Mouse (Mus musculus): ENCODE data around the gene Zfp839. TPM values are rescaled to one million over a fixed set of nuclear protein-coding genes. Genes with fewer than 3 reads are reported as not detected.
"Not testable (repeated sequence)": the region's sequence is repeated elsewhere in the genome, so short reads cannot be mapped to it uniquely, and the experiment has no call there.

Gene Zfp839
- polyA plus RNA-seq, 1 experiment from 2014 or later = 3.7 TPM

DNA sequence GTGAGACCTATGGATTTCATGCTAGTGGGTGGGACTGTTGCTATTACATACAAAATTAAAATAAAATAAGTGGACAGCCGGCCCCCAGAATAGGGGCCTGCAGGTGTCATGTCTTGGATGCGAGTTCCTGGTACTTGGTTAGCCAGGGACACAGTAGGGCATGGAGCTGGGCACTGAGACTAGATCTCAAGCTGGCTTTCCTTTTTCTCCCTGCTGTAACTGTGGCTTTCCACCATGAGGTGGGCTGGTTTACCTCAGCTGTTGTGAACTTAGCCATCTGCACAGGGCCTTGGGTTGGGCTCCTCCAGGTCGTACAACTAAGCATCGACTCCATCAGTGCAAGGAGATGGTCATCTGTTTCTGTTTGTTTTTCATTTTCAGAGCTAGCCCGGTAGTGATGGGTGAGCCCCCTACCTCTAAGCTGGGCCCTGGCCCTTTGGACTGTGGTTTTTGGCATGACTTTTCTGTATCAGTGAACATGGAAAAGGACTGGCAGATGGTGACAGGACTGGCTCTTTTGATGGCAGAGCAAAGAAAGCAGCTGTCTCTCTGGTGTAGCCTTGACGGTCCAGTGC lies 3.8 kb upstream of the Zfp839 start:
- H3K4me2 ChIP-seq (ENCODE audit: low read depth, low read length) = peak overlapping the region; percentile 71
- WGBS = 61% methylated on average over 6 of the region's 6 CpGs
- peaks cover 14% of the 10 kb centered on the region for H3K4me1 ChIP-seq (ENCODE audit: control insufficient read depth, insufficient read depth, low read length)
- H3K27ac ChIP-seq (ENCODE audit: low read length) = peak overlapping the region; percentile 75; the same call in 1 of the 2 replicates
- H3K4me3 ChIP-seq (ENCODE audit: low read length) = peak overlapping the region; percentile 55
- H3K27me3 ChIP-seq (replicated peaks; ENCODE audit: control insufficient read depth, insufficient read depth, low read length) = no peaks in the 10 kb centered on the region
- H3K9me3 ChIP-seq (ENCODE audit: control insufficient read depth, low read length) = no peaks in the 10 kb centered on the region
- H3K9ac ChIP-seq (ENCODE audit: low read depth, low read length) = peak overlapping the region; percentile 66; the same call in 1 of the 2 replicates
- no peaks in the 10 kb centered on the region for H3K36me3 ChIP-seq (ENCODE audit: control insufficient read depth, insufficient read depth, low read length)
- no peak for ATAC-seq

DNA sequence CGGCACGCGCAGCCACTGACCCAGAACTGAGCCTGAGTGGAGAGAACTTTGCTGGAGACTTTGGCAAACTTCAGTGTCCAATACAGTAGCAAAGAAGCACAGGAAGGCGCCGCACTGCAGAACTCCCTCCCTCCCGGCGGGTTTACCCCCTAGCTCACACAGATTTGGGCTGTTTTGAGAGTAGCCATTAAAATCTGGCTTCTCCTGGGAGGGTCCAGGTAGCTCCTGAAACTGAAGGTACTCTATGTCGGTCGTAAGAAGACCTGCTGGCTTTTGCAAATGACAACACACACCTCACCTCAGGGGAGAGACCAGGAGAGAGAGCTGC lies 840 bp downstream of the Zfp839 start:
- peak; percentile 29 for ATAC-seq
- H3K4me1 ChIP-seq (ENCODE audit: control insufficient read depth, insufficient read depth, low read length) = peaks cover 21% of the 10 kb centered on the region
- H3K4me2 ChIP-seq (ENCODE audit: low read depth, low read length) = peak overlapping the region; percentile 67
- H3K9me3 ChIP-seq (ENCODE audit: control insufficient read depth, low read length) = no peaks in the 10 kb centered on the region
- WGBS = 12% methylated on average over 9 of the region's 9 CpGs
- peak overlapping the region; percentile 76 for H3K4me3 ChIP-seq (ENCODE audit: low read length)
- H3K9ac ChIP-seq (ENCODE audit: low read depth, low read length) = peak overlapping the region; percentile 89
- peak overlapping the region; percentile 58 for H3K27ac ChIP-seq (ENCODE audit: low read length)
- H3K27me3 ChIP-seq (replicated peaks; ENCODE audit: control insufficient read depth, insufficient read depth, low read length) = no peaks in the 10 kb centered on the region
- no peaks in the 10 kb centered on the region for H3K36me3 ChIP-seq (ENCODE audit: control insufficient read depth, insufficient read depth, low read length)

DNA sequence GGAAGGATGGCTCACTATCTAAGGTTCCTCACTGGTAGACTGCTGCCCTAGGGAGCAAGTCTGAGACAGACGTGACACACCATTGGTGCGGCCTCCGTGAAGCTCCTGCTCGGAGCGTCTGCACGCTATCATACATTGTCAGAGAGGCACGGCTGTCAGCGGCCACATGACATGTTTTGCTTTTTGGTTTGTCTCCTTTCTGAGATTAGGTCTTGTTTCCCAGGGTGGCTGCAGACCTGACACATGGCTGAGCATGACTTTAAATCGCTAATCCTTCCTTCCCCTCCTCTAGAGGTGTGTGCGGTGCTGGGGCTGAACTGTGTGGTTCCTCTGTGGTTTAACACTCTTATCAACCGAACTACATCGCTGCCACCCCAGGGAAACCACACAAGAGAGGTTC lies 1.4 kb downstream of the Zfp839 start:
- H3K27ac ChIP-seq (ENCODE audit: low read length) = no peak overlapping the region
- peak overlapping the region; percentile 67 for H3K4me2 ChIP-seq (ENCODE audit: low read depth, low read length)
- ATAC-seq = no peak
- H3K9me3 ChIP-seq (ENCODE audit: control insufficient read depth, low read length) = no peaks in the 10 kb centered on the region
- H3K36me3 ChIP-seq (ENCODE audit: control insufficient read depth, insufficient read depth, low read length) = no peaks in the 10 kb centered on the region; the same call in 1 of the 2 replicates
- peak overlapping the region; percentile 89 for H3K9ac ChIP-seq (ENCODE audit: low read depth, low read length)
- WGBS = 59% methylated on average over 12 of the region's 12 CpGs
- peaks cover 16% of the 10 kb centered on the region for H3K4me1 ChIP-seq (ENCODE audit: control insufficient read depth, insufficient read depth, low read length)
- no peaks in the 10 kb centered on the region for H3K27me3 ChIP-seq (replicated peaks; ENCODE audit: control insufficient read depth, insufficient read depth, low read length)
- peak overlapping the region; percentile 76 for H3K4me3 ChIP-seq (ENCODE audit: low read length)

DNA sequence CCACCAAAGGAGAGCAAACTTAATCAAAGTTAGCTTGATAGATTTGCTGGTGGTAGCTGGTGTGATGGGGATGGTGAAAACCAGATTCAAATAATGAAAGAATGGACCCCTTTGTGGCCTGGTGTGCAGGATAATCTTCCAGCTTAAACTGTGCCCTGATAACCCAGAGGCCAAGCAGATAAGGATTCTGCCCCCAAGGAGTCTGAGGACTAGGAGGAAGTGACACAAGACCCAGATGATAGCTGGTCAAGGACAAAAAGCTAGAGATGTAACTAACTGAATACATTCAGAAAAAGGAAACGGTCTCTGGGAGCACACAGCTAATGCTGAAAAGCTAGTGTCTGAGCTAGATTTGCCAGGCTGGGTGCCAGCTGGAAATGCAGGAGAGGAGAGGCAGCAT lies 1.9 kb downstream of the Zfp839 start:
- Histone ChIP-seq H3K27ac (ENCODE audit: low read length) (no peak overlapping the region), H3K36me3 (ENCODE audit: control insufficient read depth, insufficient read depth, low read length) (no peaks in the 10 kb centered on the region; the same call in 1 of the 2 replicates), H3K27me3 (replicated peaks; ENCODE audit: control insufficient read depth, insufficient read depth, low read length) (no peaks in the 10 kb centered on the region), H3K9ac (ENCODE audit: low read depth, low read length) (no peak overlapping the region; the same call in 1 of the 2 replicates), H3K4me3 (ENCODE audit: low read length) (no peak overlapping the region), H3K4me1 (ENCODE audit: control insufficient read depth, insufficient read depth, low read length) (peaks cover 16% of the 10 kb centered on the region), H3K9me3 (ENCODE audit: control insufficient read depth, low read length) (no peaks in the 10 kb centered on the region), H3K4me2 (ENCODE audit: low read depth, low read length) (no peak overlapping the region)
- ATAC-seq = no peak
- 76% methylated on average over 1 of the region's 1 CpGs for WGBS

GRCm38 (mm10) chr12:110854786-110855737 lies 5.0 kb downstream of the Zfp839 start:
- 88% methylated on average over 32 of the region's 32 CpGs for WGBS
- Histone ChIP-seq H3K27me3 (replicated peaks; ENCODE audit: control insufficient read depth, insufficient read depth, low read length) (no peaks in the 10 kb centered on the region), H3K9me3 (ENCODE audit: control insufficient read depth, low read length) (no peaks in the 10 kb centered on the region), H3K4me3 (ENCODE audit: low read length) (no peak overlapping the region), H3K36me3 (ENCODE audit: control insufficient read depth, insufficient read depth, low read length) (no peaks in the 10 kb centered on the region; the same call in 1 of the 2 replicates), H3K4me2 (ENCODE audit: low read depth, low read length) (no peak overlapping the region), H3K9ac (ENCODE audit: low read depth, low read length) (no peak overlapping the region), H3K27ac (ENCODE audit: low read length) (no peak overlapping the region), H3K4me1 (ENCODE audit: control insufficient read depth, insufficient read depth, low read length) (peaks cover 13% of the 10 kb centered on the region)
- no peak for ATAC-seq

DNA sequence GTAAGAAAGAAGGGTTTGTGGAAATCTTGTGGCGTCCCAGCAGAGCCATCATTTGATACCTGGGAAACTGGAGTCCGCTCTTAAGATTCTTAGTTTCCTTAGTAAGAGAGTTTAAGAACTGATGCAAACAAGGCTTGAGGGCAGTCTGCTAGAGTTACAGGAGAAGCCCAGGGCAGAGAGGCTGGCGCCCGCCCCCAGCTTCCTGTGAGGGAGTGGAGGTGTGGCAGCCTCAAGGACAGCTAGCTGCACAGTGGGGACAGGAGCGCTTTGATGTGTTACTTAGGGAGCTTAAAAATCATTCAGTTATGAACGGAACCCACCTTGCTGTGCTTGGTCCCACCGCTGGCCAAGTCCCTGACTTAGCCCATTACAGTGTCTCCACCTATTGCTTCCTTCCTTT lies 7.1 kb downstream of the Zfp839 start:
- Histone ChIP-seq H3K9me3 (ENCODE audit: control insufficient read depth, low read length) (no peaks in the 10 kb centered on the region), H3K9ac (ENCODE audit: low read depth, low read length) (no peak overlapping the region), H3K4me3 (ENCODE audit: low read length) (no peak overlapping the region), H3K4me1 (ENCODE audit: control insufficient read depth, insufficient read depth, low read length) (peaks cover 1% of the 10 kb centered on the region; the same call in 1 of the 2 replicates), H3K27ac (ENCODE audit: low read length) (no peak overlapping the region), H3K4me2 (ENCODE audit: low read depth, low read length) (no peak overlapping the region), H3K36me3 (ENCODE audit: control insufficient read depth, insufficient read depth, low read length) (peaks cover 2% of the 10 kb centered on the region; the same call in 1 of the 2 replicates), H3K27me3 (replicated peaks; ENCODE audit: control insufficient read depth, insufficient read depth, low read length) (no peaks in the 10 kb centered on the region)
- 92% methylated on average over 7 of the region's 7 CpGs for WGBS
- no peak for ATAC-seq

GRCm38 (mm10) chr12:110858681-110859080 lies 8.6 kb downstream of the Zfp839 start:
- H3K9ac ChIP-seq (ENCODE audit: low read depth, low read length); H3K27ac ChIP-seq (ENCODE audit: low read length); H3K4me2 ChIP-seq (ENCODE audit: low read depth, low read length); H3K4me1 ChIP-seq (ENCODE audit: control insufficient read depth, insufficient read depth, low read length); ATAC-seq; H3K4me3 ChIP-seq (ENCODE audit: low read length); H3K27me3 ChIP-seq (replicated peaks; ENCODE audit: control insufficient read depth, insufficient read depth, low read length); H3K9me3 ChIP-seq (ENCODE audit: control insufficient read depth, low read length); H3K36me3 ChIP-seq (ENCODE audit: control insufficient read depth, insufficient read depth, low read length): not testable (repeated sequence)
- WGBS = 89% methylated on average over 15 of the region's 15 CpGs

DNA sequence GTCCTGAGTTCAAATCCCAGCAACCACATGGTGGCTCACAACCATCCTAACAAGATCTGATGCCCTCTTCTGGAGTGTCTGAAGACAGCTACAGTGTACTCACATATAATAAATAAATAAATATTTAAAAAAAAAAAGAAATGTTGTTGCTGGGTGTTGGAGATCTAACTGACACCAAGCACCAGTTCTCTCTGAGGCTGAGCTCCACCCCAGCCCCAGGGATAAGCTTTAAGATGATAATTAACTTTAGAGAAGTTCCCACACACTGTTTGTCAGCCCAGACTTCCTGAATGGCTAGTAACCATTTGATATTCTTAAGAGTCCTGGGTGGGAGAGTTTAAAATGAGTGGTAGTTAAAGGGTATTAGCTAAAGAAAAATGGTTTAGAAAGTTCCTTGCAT lies 10.2 kb downstream of the Zfp839 start:
- Histone ChIP-seq H3K4me3 (ENCODE audit: low read length) (no peak overlapping the region), H3K4me1 (ENCODE audit: control insufficient read depth, insufficient read depth, low read length) (no peaks in the 10 kb centered on the region), H3K27ac (ENCODE audit: low read length) (no peak overlapping the region), H3K9me3 (ENCODE audit: control insufficient read depth, low read length) (no peaks in the 10 kb centered on the region), H3K4me2 (ENCODE audit: low read depth, low read length) (no peak overlapping the region), H3K27me3 (replicated peaks; ENCODE audit: control insufficient read depth, insufficient read depth, low read length) (no peaks in the 10 kb centered on the region), H3K36me3 (ENCODE audit: control insufficient read depth, insufficient read depth, low read length) (peaks cover 2% of the 10 kb centered on the region; the same call in 1 of the 2 replicates), H3K9ac (ENCODE audit: low read depth, low read length) (no peak overlapping the region)
- ATAC-seq = no peak

- Histone ChIP-seq H3K27me3 (replicated peaks; ENCODE audit: control insufficient read depth, insufficient read depth, low read length) (no peaks in the 10 kb centered on the region), H3K9me3 (ENCODE audit: control insufficient read depth, low read length) (no peaks in the 10 kb centered on the region), H3K4me3 (ENCODE audit: low read length) (no peak overlapping the region), H3K27ac (ENCODE audit: low read length) (no peak overlapping the region), H3K9ac (ENCODE audit: low read depth, low read length) (no peak overlapping the region), H3K36me3 (ENCODE audit: control insufficient read depth, insufficient read depth, low read length) (peaks cover 5% of the 10 kb centered on the region; the same call in 1 of the 2 replicates), H3K4me2 (ENCODE audit: low read depth, low read length) (no peak overlapping the region), H3K4me1 (ENCODE audit: control insufficient read depth, insufficient read depth, low read length) (no peaks in the 10 kb centered on the region)
- WGBS = 51% methylated on average over 7 of the region's 7 CpGs
- no peak for ATAC-seq
Measured at GRCm38 (mm10) chr12:110861256-110861655, 11.2 kb downstream of the Zfp839 start.
